16 mouse cellular contexts compared by ENCODE assay signal in genomic region chr14:20664436-20664835, GRCm38 (mm10). TPM values are rescaled to one million over a fixed set of nuclear protein-coding genes. Genes with fewer than 3 reads are reported as not detected.
DNase-seq lines count a peak whose midpoint lies in the region; ATAC-seq and TF ChIP-seq lines count a peak whose summit lies in the region.
"Had no signal": no experiment of that assay in that cellular context is flagged by ENCODE, and none has a peak within 500 bp of the region (broad histone marks: within the 10 kb centered on the region; RNA-seq: fewer than 3 reads in every experiment).

No protein-coding gene starts in this region.

- H3K27me3 ChIP-seq in embryonic facial prominence, embryonic 11.5 days (ENCODE audit: control insufficient read depth, insufficient read depth, low read length): peaks cover 2% of the 10 kb centered on the region; the same call in 1 of the 2 replicates
- H3K27me3 ChIP-seq in heart, embryonic 13.5 days (replicated peaks): peaks cover 7% of the 10 kb centered on the region
- no peaks in the 10 kb centered on the region for H3K27me3 ChIP-seq in limb, embryonic 14.5 days (ENCODE audit: control insufficient read depth, insufficient read depth, low read length)

- H3K9ac ChIP-seq in embryonic facial prominence, embryonic 11.5 days (replicated peaks; ENCODE audit: low read length): peak overlapping the region; percentile 25; the same call in 1 of the 2 replicates
- H3K9ac ChIP-seq in heart, embryonic 13.5 days: peak overlapping the region; percentile 89
- peak overlapping the region; percentile 37 for H3K9ac ChIP-seq in limb, embryonic 14.5 days (ENCODE audit: low read depth, low read length, severe bottlenecking)
- H3K9ac ChIP-seq: midbrain, embryonic 12.5 days had no signal

- H3K9me3 ChIP-seq in embryonic facial prominence, embryonic 11.5 days (replicated peaks; ENCODE audit: control insufficient read depth, low read length): no peaks in the 10 kb centered on the region
- no peaks in the 10 kb centered on the region for H3K9me3 ChIP-seq in heart, embryonic 13.5 days
- no peaks in the 10 kb centered on the region for H3K9me3 ChIP-seq in limb, embryonic 14.5 days (ENCODE audit: control insufficient read depth, low read length)
- H3K9me3 ChIP-seq: midbrain, embryonic 12.5 days had no signal

- no peak for ATAC-seq in embryonic facial prominence, embryonic 11.5 days (replicated peaks; ENCODE audit: insufficient number of reproducible peaks, low FRiP score, low TSS enrichment, low read depth)
- peak; percentile 56; the same call in 1 of the 2 replicates for ATAC-seq in heart, embryonic 13.5 days (ENCODE audit: extremely low read depth, insufficient number of reproducible peaks, low FRiP score, low TSS enrichment)
- ATAC-seq in limb, embryonic 14.5 days (ENCODE audit: low FRiP score, low read depth): peak; percentile 65
- ATAC-seq: hindbrain, postnatal 0 days had no signal

- H3K36me3 ChIP-seq in embryonic facial prominence, embryonic 11.5 days (replicated peaks; ENCODE audit: control insufficient read depth, insufficient read depth, low read depth, low read length): no peaks in the 10 kb centered on the region
- peaks cover 21% of the 10 kb centered on the region for H3K36me3 ChIP-seq in heart, embryonic 13.5 days
- H3K36me3 ChIP-seq in limb, embryonic 14.5 days (ENCODE audit: control insufficient read depth, insufficient read depth, low read length): no peaks in the 10 kb centered on the region
- H3K36me3 ChIP-seq: midbrain, embryonic 12.5 days had no signal

- H3K27ac ChIP-seq in embryonic facial prominence, embryonic 11.5 days (replicated peaks; ENCODE audit: low read depth, low read length): no peak overlapping the region
- peak overlapping the region; percentile 98 for H3K27ac ChIP-seq in heart, embryonic 13.5 days (replicated peaks)
- H3K27ac ChIP-seq in limb, embryonic 14.5 days (replicated peaks; ENCODE audit: low read depth, low read length): peak overlapping the region; percentile 69
- H3K27ac ChIP-seq: hindbrain, postnatal 0 days; midbrain, embryonic 12.5 days; stomach, postnatal 0 days had no signal

- H3K4me3 ChIP-seq in embryonic facial prominence, embryonic 11.5 days (ENCODE audit: low read depth, low read length): no peak overlapping the region
- H3K4me3 ChIP-seq in heart, embryonic 13.5 days: peak overlapping the region; percentile 68
- H3K4me3 ChIP-seq in limb, embryonic 14.5 days (replicated peaks; ENCODE audit: low read length): peak overlapping the region; percentile 15; the same call in 1 of the 2 replicates
- H3K4me3 ChIP-seq: midbrain, embryonic 12.5 days had no signal

- peak; percentile 78 for DNase-seq in gastrocnemius, adult 18-20 months (ENCODE audit: low spot score)
- no peak for DNase-seq in gastrocnemius, postnatal 14 days
- peak; percentile 6 for DNase-seq in embryonic facial prominence, embryonic 11.5 days (ENCODE audit: low spot score)
- peak; percentile 61 for DNase-seq in limb, embryonic 14.5 days (ENCODE audit: low spot score)
- no peak for DNase-seq in adrenal gland, postnatal 10 days
- DNase-seq in ovary, postnatal 36 days (ENCODE audit: low spot score): no peak
- DNase-seq in thymus, postnatal 14 days: no peak
- DNase-seq: cerebellum, adult 11 months; lung, postnatal 10 days had no signal

- intact Hi-C loops in gastrocnemius, postnatal 14 days (cut with DNase I; ENCODE audit: low total_unique reads): loop anchor here (5.0 kb wide), 1 partner anchor 87 kb away; no protein-coding TSS in a partner anchor

- no peak for TF ChIP-seq POLR2A in limb, embryonic 14.5 days (IDR thresholded peaks at IDR 0.05; ENCODE audit: borderline replicate concordance, extremely low read depth, insufficient read depth, insufficient read length)

- no peak overlapping the region for H3K4me2 ChIP-seq in embryonic facial prominence, embryonic 11.5 days (ENCODE audit: low read depth, low read length)
- H3K4me2 ChIP-seq in heart, embryonic 13.5 days: peak overlapping the region; percentile 91
- peak overlapping the region; percentile 17; the same call in 1 of the 2 replicates for H3K4me2 ChIP-seq in limb, embryonic 14.5 days (replicated peaks; ENCODE audit: low read depth, low read length, severe bottlenecking)
- H3K4me2 ChIP-seq: midbrain, embryonic 12.5 days had no signal

- WGBS in embryonic facial prominence, embryonic 11.5 days: 59% methylated on average over 3 of the region's 3 CpGs
- 24% methylated on average over 3 of the region's 3 CpGs for WGBS in heart, embryonic 13.5 days
- 39% methylated on average over 3 of the region's 3 CpGs for WGBS in limb, embryonic 14.5 days

- H3K4me1 ChIP-seq in embryonic facial prominence, embryonic 11.5 days (ENCODE audit: control insufficient read depth, insufficient read depth, low read length): no peaks in the 10 kb centered on the region
- H3K4me1 ChIP-seq in heart, embryonic 13.5 days: peaks cover 66% of the 10 kb centered on the region
- peaks cover 26% of the 10 kb centered on the region for H3K4me1 ChIP-seq in limb, embryonic 14.5 days (ENCODE audit: control insufficient read depth, insufficient read depth, low read length)

RNA-seq across cellular contexts. Expression of gene Synpo2l, which starts 3.7 kb away (rescaled TPM):
- 100 to 1,000 TPM; 141 to 171 TPM for total RNA-seq in gastrocnemius, adult 18-20 months (2021)
- total RNA-seq in gastrocnemius, postnatal 14 days (2021): 100 to 1,000 TPM; 197 to 244 TPM
- polyA plus RNA-seq in embryonic facial prominence, embryonic 11.5 days (2014; fragmentation: Nextera tagmentation; extraction: Ambion mirVana): 1.6 and 2.2 TPM in 2 replicates
- polyA plus RNA-seq in heart, embryonic 13.5 days (2015; fragmentation: Nextera tagmentation; extraction: Ambion mirVana): 131 and 134 TPM in 2 replicates
- 25.4 and 27.1 TPM in 2 replicates for polyA plus RNA-seq in limb, embryonic 14.5 days (2012; rRNA removed)
- polyA plus RNA-seq in limb, embryonic 14.5 days (2014; fragmentation: Nextera tagmentation; extraction: Ambion mirVana): 25.2 and 31.5 TPM in 2 replicates
- 10 to 100 TPM in 1 of 2 experiments, 1 to 10 TPM in 1; 5.8 to 14.5 TPM for total RNA-seq in adrenal gland, postnatal 10 days (2021)

RNA-seq across cellular contexts. Expression of gene Myoz1, which starts 8.1 kb away (rescaled TPM):
- 1,000 to 10,000 TPM; 2,763 to 3,247 TPM for total RNA-seq in gastrocnemius, adult 18-20 months (2021)
- total RNA-seq in gastrocnemius, postnatal 14 days (2021): 1,000 to 10,000 TPM; 1,986 to 2,341 TPM
- polyA plus RNA-seq in embryonic facial prominence, embryonic 11.5 days (2014; fragmentation: Nextera tagmentation; extraction: Ambion mirVana): 0.58 and 1.2 TPM in 2 replicates
- polyA plus RNA-seq in heart, embryonic 13.5 days (2015; fragmentation: Nextera tagmentation; extraction: Ambion mirVana): 14.3 and 19.2 TPM in 2 replicates
- 6.9 and 8.5 TPM in 2 replicates for polyA plus RNA-seq in limb, embryonic 14.5 days (2012; rRNA removed)
- 3.8 and 9.7 TPM in 2 replicates for polyA plus RNA-seq in limb, embryonic 14.5 days (2014; fragmentation: Nextera tagmentation; extraction: Ambion mirVana)
- 10 to 100 TPM; 27.5 to 61.9 TPM for total RNA-seq in adrenal gland, postnatal 10 days (2021)
- total RNA-seq: ES-E14; hindbrain, postnatal 0 days had no signal
- polyA plus RNA-seq: cortical plate, adult 2 months; hindbrain, postnatal 0 days; liver, adult 2 months had no signal

RNA-seq across cellular contexts. Expression of gene Sec24c, which starts 9.7 kb away (rescaled TPM):
- 10 to 100 TPM; 65.7 to 75.8 TPM for total RNA-seq in gastrocnemius, adult 18-20 months (2021)
- 10 to 100 TPM; 56.7 to 60.1 TPM for total RNA-seq in gastrocnemius, postnatal 14 days (2021)
- polyA plus RNA-seq in embryonic facial prominence, embryonic 11.5 days (2014; fragmentation: Nextera tagmentation; extraction: Ambion mirVana): 73.7 and 76.8 TPM in 2 replicates
- polyA plus RNA-seq in heart, embryonic 13.5 days (2015; fragmentation: Nextera tagmentation; extraction: Ambion mirVana): 68.8 and 69.5 TPM in 2 replicates
- polyA plus RNA-seq in limb, embryonic 14.5 days (2012; rRNA removed): 149 and 207 TPM in 2 replicates
- polyA plus RNA-seq in limb, embryonic 14.5 days (2014; fragmentation: Nextera tagmentation; extraction: Ambion mirVana): 77.2 and 84.0 TPM in 2 replicates
- 100 to 1,000 TPM; 120 to 130 TPM for total RNA-seq in adrenal gland, postnatal 10 days (2021)

RNA-seq across cellular contexts. Expression of gene Usp54, which starts 23.6 kb away (rescaled TPM):
- 1 to 10 TPM; 3.1 to 5.1 TPM for total RNA-seq in gastrocnemius, adult 18-20 months (2021)
- 10 to 100 TPM in 1 of 2 experiments, 1 to 10 TPM in 1; 4.4 to 11.2 TPM for total RNA-seq in gastrocnemius, postnatal 14 days (2021)
- polyA plus RNA-seq in embryonic facial prominence, embryonic 11.5 days (2014; fragmentation: Nextera tagmentation; extraction: Ambion mirVana): 12.6 and 14.4 TPM in 2 replicates
- polyA plus RNA-seq in heart, embryonic 13.5 days (2015; fragmentation: Nextera tagmentation; extraction: Ambion mirVana): 3.9 and 5.5 TPM in 2 replicates
- polyA plus RNA-seq in limb, embryonic 14.5 days (2012; rRNA removed): 16.3 and 17.3 TPM in 2 replicates
- polyA plus RNA-seq in limb, embryonic 14.5 days (2014; fragmentation: Nextera tagmentation; extraction: Ambion mirVana): 9.6 and 11.0 TPM in 2 replicates
- 10 to 100 TPM; 12.6 to 13.1 TPM for total RNA-seq in adrenal gland, postnatal 10 days (2021)

RNA-seq across cellular contexts. Expression of gene Fut11, which starts 30.3 kb away (rescaled TPM):
- total RNA-seq in gastrocnemius, adult 18-20 months (2021): 1 to 10 TPM; 1.8 to 2.1 TPM
- total RNA-seq in gastrocnemius, postnatal 14 days (2021): 1 to 10 TPM; 6.6 to 7.0 TPM
- 19.9 and 21.0 TPM in 2 replicates for polyA plus RNA-seq in embryonic facial prominence, embryonic 11.5 days (2014; fragmentation: Nextera tagmentation; extraction: Ambion mirVana)
- polyA plus RNA-seq in heart, embryonic 13.5 days (2015; fragmentation: Nextera tagmentation; extraction: Ambion mirVana): 15.3 and 17.4 TPM in 2 replicates
- polyA plus RNA-seq in limb, embryonic 14.5 days (2012; rRNA removed): 22.6 and 26.7 TPM in 2 replicates
- polyA plus RNA-seq in limb, embryonic 14.5 days (2014; fragmentation: Nextera tagmentation; extraction: Ambion mirVana): 26.9 and 29.2 TPM in 2 replicates
- 10 to 100 TPM; 16.3 to 18.6 TPM for total RNA-seq in adrenal gland, postnatal 10 days (2021)

Comparison
In these comparisons a context has a peak if more than half of its experiments do, and no peak if none do; other contexts are left out.
1. DNase-seq: peak in gastrocnemius, adult 18-20 months (single experiment), embryonic facial prominence, embryonic 11.5 days (single experiment) and limb, embryonic 14.5 days (single experiment); none in gastrocnemius, postnatal 14 days (single experiment), adrenal gland, postnatal 10 days (single experiment), ovary, postnatal 36 days (single experiment) and thymus, postnatal 14 days (single experiment).
2. H3K9ac ChIP-seq: peak in every context shown above with its lines; median percentile 89 in heart, embryonic 13.5 days; 37 in limb, embryonic 14.5 days; 25 in embryonic facial prominence, embryonic 11.5 days.
3. RNA of gene Synpo2l, which starts 3.7 kb away (total RNA-seq): 197 to 244 TPM in gastrocnemius, postnatal 14 days and 141 to 171 TPM in gastrocnemius, adult 18-20 months; 5.8 to 14.5 TPM in adrenal gland, postnatal 10 days; every median in the first group is over 4 times any median in the second.
4. RNA of gene Myoz1, which starts 8.1 kb away (total RNA-seq): 2,763 to 3,247 TPM in gastrocnemius, adult 18-20 months and 1,986 to 2,341 TPM in gastrocnemius, postnatal 14 days; 27.5 to 61.9 TPM in adrenal gland, postnatal 10 days; every median in the first group is over 10 times any median in the second.